Mouse (Mus musculus) intestine, postnatal 0 days (tissue): ENCODE results near the gene Efcab11. TPM values are rescaled to one million over a fixed set of nuclear protein-coding genes. Genes with fewer than 3 reads are reported as not detected.

Experiments
- ATAC-seq: fragments of 200-750 bp; cut with Nextera tagmentation; 2 replicates; pipeline ENCODE4 v1.8.0; 2017; ENCODE audit warnings: mild to moderate bottlenecking, moderate TSS enrichment, moderate library complexity
- H3K27ac ChIP-seq: fragments of 300-500 bp; sonication (generic); 2 replicates; pipeline ENCODE4 v1.5.1; 2014; ENCODE audit warnings: mild to moderate bottlenecking, low read depth, low read length, moderate library complexity
- H3K27me3 ChIP-seq: fragments of 300-500 bp; sonication (generic); replicated peaks from 2 replicates; pipeline ENCODE4 v1.6.1; 2014; ENCODE audit warnings: low read length, mixed read lengths; ENCODE audit not compliant: control insufficient read depth, insufficient read depth
- H3K36me3 ChIP-seq: fragments of 300-500 bp; sonication (generic); 2 replicates; pipeline ENCODE4 v1.6.1; 2014; ENCODE audit warnings: mild to moderate bottlenecking, moderate library complexity; ENCODE audit not compliant: control insufficient read depth, insufficient read depth
- H3K4me1 ChIP-seq: fragments of 300-500 bp; sonication (generic); replicated peaks from 2 replicates; pipeline ENCODE4 v1.6.1; 2014; ENCODE audit warnings: antibody characterized with exemption, low read length, mixed read lengths; ENCODE audit not compliant: control insufficient read depth, insufficient read depth
- H3K4me2 ChIP-seq: fragments of 300-500 bp; sonication (generic); replicated peaks from 2 replicates; pipeline ENCODE4 v1.6.1; 2014; ENCODE audit warnings: low read depth, mild to moderate bottlenecking, moderate library complexity
- H3K4me3 ChIP-seq: fragments of 300-500 bp; sonication (generic); 2 replicates; pipeline ENCODE4 v1.5.1; 2014; ENCODE audit warnings: low read depth, low read length
- H3K9ac ChIP-seq: fragments of 300-500 bp; sonication (generic); 2 replicates; pipeline ENCODE4 v1.6.1; 2014; ENCODE audit warnings: mild to moderate bottlenecking, low read depth, low read length
- H3K9me3 ChIP-seq: fragments of 300-500 bp; sonication (generic); 2 replicates; pipeline ENCODE4 v1.6.1; 2016; ENCODE audit warnings: mixed run types; ENCODE audit not compliant: control insufficient read depth
- CTCF ChIP-seq: sonication (generic); IDR thresholded peaks from 2 replicates; pipeline ENCODE4 v1.5.1; 2016; ENCODE audit warnings: low read depth, mild to moderate bottlenecking, control low read depth, antibody characterized with exemption, moderate library complexity
- WGBS: fragments of 180-500 bp; shearing (Covaris S2); extraction: QIAGEN DNeasy Blood & Tissue Kit; methylation state at CpG from one replicate; pipeline ENCODE4 v1.1.7; 2014; 5-methylcytosine and 5-hydroxymethylcytosine counted together
- polyA plus RNA-seq: library from polyadenylated mRNA; unstranded; fragments of >200 nt; fragmentation: Nextera tagmentation; extraction: Ambion mirVana; gene quantifications from 2 replicates; pipeline ENCODE4 v1.2.1, GENCODE M21; 2015

Efcab11 gene
- polyA plus RNA-seq, 1 experiment from 2014 or later: 3.2 TPM

- H3K4me1 ChIP-seq: no peaks in the 10 kb centered on the region
- no peak for TF ChIP-seq CTCF
- 80% methylated on average over 2 of the region's 2 CpGs for WGBS
- no peak overlapping the region for H3K4me2 ChIP-seq
- H3K27ac ChIP-seq: no peak overlapping the region
- H3K9me3 ChIP-seq: no peaks in the 10 kb centered on the region
- no peaks in the 10 kb centered on the region for H3K36me3 ChIP-seq
- no peak for ATAC-seq
- no peak overlapping the region for H3K9ac ChIP-seq
- no peaks in the 10 kb centered on the region for H3K27me3 ChIP-seq
- H3K4me3 ChIP-seq: no peak overlapping the region
These were observed 88.3 kb downstream of the Efcab11 start for GRCm38 (mm10) chr12:99795921-99796320.

DNA sequence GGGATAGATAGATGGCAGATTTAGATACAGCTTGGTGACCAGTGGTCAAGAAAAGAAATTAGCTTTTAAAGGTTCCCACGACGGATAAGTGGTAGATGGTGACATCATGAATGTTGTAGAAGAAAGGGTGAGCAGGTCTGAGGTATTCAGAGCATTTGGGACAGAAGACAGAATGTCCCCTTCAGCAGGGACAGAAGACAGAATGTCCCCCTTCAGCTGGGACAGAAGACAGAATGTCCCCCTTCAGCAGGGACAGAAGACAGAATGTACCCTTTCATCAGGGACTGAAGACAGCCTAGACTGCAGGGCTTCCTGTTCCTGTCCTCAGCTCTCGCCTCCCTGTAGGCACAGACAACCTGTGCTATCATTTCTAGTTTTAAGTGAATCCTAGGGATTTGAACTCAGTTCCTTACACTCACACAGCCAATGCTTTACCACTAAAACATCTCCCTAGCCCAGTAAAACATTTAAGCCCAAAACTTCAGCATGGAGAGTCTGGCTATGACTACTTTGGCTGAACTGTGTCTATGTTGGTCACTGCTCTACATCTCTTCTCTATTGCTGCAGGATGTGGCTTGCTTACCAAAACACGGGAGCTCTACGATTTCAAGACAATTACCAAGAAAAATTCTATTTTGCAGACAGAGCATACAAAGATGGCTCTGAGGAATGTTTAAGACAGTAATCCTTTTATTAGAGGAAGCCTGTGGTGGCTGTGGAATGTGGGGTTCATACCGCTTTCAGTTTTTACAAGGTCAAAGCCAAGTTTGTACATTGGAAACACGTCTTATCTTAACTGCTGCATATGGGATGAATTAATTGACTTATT, 89.2 kb downstream of the Efcab11 start:
- H3K36me3 ChIP-seq: no peaks in the 10 kb centered on the region
- WGBS: 71% methylated on average over 7 of the region's 7 CpGs
- no peak overlapping the region for H3K27ac ChIP-seq
- no peak overlapping the region for H3K4me2 ChIP-seq
- H3K9me3 ChIP-seq: no peaks in the 10 kb centered on the region
- no peaks in the 10 kb centered on the region for H3K4me1 ChIP-seq
- no peak overlapping the region for H3K4me3 ChIP-seq
- TF ChIP-seq CTCF: no peak
- no peak overlapping the region for H3K9ac ChIP-seq
- H3K27me3 ChIP-seq: no peaks in the 10 kb centered on the region
- no peak for ATAC-seq

DNA sequence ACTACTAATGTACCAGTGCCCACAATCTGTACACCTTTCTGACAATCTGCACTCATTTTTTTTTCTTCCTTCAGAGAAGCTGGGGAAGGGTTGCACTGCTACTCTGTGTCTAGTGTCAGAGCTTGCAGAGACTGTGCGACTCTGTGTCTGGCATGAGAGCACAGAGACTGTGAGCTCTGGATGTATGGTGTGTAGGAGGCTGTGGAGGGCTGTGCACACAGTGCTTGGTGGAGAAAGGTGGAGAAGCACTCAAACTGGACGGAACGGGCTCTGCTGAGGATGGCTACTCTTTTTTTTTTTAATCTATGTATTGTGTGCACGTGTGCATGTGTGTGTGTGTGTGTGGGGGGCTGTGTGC, 90.1 kb downstream of the Efcab11 start:
- no peak for TF ChIP-seq CTCF
- Histone ChIP-seq H3K4me2 (no peak overlapping the region), H3K4me1 (no peaks in the 10 kb centered on the region), H3K36me3 (no peaks in the 10 kb centered on the region), H3K27me3 (no peaks in the 10 kb centered on the region), H3K27ac (no peak overlapping the region), H3K9ac (no peak overlapping the region), H3K4me3 (no peak overlapping the region), H3K9me3 (no peaks in the 10 kb centered on the region)
- no peak for ATAC-seq
- 91% methylated on average over 4 of the region's 4 CpGs for WGBS

DNA sequence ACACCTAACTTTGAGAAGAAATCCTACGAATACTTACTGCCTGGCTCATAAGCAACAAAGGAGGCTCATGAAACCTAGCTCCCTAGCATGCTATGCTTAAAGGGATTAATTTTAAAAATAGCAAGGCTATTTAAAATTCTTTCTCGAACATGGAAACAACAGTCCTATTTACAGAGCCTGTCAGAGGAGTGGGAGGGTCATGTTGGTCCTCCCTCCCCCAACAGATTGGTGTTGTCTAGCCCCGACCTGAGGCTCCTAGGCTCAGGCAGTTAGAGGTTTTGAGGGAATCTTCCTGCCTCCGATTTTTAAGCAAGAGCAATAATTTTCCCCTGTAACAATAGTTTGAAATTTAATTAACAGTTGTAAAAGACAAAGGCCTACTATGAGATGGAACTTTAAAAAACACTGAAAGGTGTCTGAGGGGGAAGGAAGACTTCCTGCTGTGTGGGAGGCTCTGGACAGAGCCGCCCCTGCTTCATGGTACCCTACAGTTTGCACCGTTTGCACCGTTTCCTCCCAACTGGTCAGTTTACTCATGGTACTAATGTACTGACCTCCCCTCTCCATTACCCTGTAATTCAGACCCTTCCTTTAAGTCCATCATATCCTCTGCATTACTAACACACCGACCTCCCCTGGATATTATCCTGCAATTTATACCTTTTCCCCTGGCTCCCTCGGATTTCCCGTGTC, 90.6 kb downstream of the Efcab11 start:
- no peak for ATAC-seq
- H3K4me3 ChIP-seq: no peak overlapping the region
- no peaks in the 10 kb centered on the region for H3K9me3 ChIP-seq
- no peaks in the 10 kb centered on the region for H3K36me3 ChIP-seq
- 63% methylated on average over 10 of the region's 10 CpGs for WGBS
- no peak overlapping the region for H3K9ac ChIP-seq
- no peak overlapping the region for H3K27ac ChIP-seq
- no peaks in the 10 kb centered on the region for H3K27me3 ChIP-seq
- no peak overlapping the region for H3K4me2 ChIP-seq
- H3K4me1 ChIP-seq: no peaks in the 10 kb centered on the region
- no peak for TF ChIP-seq CTCF

DNA sequence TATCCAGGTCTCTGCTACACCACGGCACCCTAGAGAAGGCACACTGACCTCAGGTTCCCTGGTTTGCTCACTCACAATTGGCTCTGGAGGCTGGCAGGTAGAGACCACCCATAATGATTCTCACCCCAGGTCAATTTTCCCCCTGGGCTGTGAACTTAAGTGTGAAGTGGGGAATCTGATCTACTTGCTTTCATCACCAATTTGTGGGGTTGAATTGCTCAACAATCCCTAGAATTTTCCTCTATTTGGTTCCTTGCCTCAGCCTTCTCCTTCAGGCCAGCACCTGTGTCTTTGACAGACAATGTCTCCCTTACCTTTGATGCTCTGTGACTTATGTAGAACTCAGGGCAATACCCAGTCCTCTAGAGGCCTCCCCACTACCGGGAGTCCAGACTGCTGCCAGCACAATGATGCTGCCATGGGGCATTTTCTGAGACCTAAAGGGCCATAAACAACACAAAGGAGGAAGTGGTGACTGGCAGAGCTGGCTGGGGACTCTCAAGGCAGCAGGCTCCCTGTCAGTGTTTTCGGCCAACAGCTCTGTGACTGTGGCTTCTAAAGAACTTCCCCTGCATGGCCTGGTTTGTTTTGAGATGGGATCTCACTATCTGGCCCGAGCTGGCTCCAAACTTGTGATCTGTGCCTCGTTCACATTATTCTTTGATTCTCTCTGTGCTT, 94.8 kb downstream of the Efcab11 start:
- H3K27me3 ChIP-seq: no peaks in the 10 kb centered on the region
- H3K36me3 ChIP-seq: no peaks in the 10 kb centered on the region
- no peak for ATAC-seq
- H3K9ac ChIP-seq: no peak overlapping the region
- H3K4me2 ChIP-seq: no peak overlapping the region
- H3K9me3 ChIP-seq: no peaks in the 10 kb centered on the region
- no peak for TF ChIP-seq CTCF
- no peak overlapping the region for H3K4me3 ChIP-seq
- no peaks in the 10 kb centered on the region for H3K4me1 ChIP-seq
- no peak overlapping the region for H3K27ac ChIP-seq
- 67% methylated on average over 5 of the region's 5 CpGs for WGBS

- H3K9me3 ChIP-seq: no peaks in the 10 kb centered on the region
- WGBS: 89% methylated on average over 5 of the region's 5 CpGs
- H3K27ac ChIP-seq: no peak overlapping the region
These were observed 102.5 kb downstream of the Efcab11 start for GRCm38 (mm10) chr12:99781774-99782173.

More at GRCm38 (mm10) chr12:99781774-99782173, 102.5 kb downstream of the Efcab11 start:
- no peaks in the 10 kb centered on the region for H3K36me3 ChIP-seq
- H3K4me1 ChIP-seq: no peaks in the 10 kb centered on the region
- TF ChIP-seq CTCF: no peak
- H3K9ac ChIP-seq: no peak overlapping the region
- H3K4me2 ChIP-seq: no peak overlapping the region
- H3K27me3 ChIP-seq: no peaks in the 10 kb centered on the region
- ATAC-seq: no peak
- H3K4me3 ChIP-seq: no peak overlapping the region
